Mouse (Mus musculus): Measurements from ENCODE around the gene Zfp65. TPM values are rescaled to one million over a fixed set of nuclear protein-coding genes. Genes with fewer than 3 reads are reported as not detected.

The Zfp65 gene
- 19.5 TPM for polyA plus RNA-seq (2014; fragmentation: Illumina TruSeq; extraction: RNeasy Lipid Tissue Mini Kit (QIAGEN cat#74804); ENCODE audit: low read depth, low replicate concordance)

DNA sequence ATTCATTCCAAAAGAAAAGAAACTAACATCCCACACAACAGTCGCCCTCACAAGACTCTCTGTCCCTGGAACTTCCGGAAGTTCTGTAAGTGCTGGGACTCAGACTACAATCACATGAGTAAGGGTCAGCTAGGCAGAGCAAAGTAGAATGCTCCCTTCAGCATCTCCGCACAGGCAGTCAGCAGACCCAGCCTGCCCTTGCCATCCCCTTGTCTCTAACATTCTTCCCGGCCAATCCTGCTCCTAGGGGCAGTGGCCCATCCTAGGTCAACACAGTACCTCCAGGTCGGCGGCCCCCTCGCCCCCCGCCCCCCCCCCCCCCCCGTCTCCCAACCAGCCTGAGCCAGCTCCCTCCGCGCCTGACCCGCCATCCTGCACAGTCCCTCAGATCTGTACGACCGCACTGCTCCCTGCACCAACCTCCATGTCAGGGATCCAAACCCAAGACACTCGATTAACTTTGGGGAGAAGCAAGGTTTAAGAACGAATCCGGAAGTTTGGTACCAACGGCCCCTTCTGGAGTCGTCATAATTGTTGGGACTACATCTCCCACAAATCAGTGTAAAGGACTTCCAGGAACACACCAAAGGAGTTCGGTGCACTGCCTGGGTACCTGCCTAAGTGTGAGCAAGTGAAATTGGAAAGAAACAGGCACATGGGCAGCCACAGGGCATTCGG, at the start of gene Zfp65:
Gene Zfp65 (minus strand): TSS at position 533 of the 678 bp plus-strand sequence.

DNA sequence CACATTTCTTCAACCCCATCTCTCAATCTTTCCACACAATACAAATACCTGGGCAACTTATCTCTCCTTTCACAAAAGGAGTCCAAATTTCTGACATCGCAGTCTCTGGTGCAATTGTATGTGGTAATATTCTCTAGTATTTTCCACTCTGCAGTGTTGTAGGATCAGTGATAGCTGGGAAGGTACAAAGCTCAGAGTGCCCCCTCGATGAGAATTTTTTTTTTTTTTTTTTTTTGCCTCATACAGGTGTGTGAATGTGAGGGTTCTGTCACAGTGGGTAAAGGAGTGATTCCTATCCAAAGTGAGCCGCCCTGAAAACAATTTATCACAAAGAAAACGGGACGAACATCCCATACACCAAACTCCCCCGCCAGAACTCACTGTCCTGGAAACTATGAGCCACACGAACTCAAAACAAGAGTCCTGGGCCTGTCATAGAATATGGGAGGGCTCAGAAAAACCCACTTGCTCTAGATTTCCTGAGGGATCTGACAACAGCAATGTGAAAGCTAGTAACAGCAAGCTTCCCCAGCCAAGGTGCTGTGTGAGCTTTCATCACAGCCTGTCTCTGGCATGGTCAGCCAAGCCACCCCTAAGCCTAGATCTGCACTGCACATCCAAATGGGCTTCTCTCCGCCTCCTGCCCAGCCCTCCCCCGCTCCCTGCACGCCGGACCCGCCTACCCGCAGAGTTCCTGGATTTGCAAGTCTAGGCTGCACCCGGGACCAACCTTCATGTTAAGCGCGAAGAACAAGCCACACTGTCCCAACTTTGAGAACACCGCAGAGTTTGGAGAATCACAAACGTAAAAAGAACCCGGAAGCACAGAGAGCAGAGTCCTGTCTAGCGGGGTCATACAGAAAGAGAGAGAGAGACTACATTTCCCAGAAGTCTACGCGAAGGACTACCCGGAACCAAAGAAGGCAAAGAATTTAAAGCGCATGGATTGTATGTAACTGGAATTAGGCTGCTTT, 25.6 kb upstream of the Zfp65 start, which contains the start of gene Zfp85:
Gene Zfp85 (minus strand): TSS at position 896 of the 974 bp plus-strand sequence.

DNA sequence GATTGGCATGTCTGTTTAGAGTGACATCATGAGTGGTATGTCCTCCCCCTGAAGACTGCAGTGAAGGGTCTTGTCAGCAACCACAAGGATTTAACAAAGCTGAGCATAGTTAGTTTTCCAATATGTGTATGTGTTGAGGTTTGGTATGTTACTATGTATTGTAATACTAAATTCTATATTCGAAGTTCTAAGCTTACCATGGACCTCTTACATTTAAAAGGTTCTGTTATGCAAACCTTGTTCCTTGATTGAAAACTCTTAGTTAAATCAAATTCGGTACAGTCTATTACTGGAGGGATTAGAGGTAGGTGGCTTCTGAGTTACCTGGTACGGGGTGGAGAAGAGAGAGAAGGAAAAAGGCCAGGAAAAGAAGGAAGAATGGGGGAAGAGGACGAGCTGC, 42.0 kb downstream of the Zfp65 start, which contains the start of gene Zfp738:
Gene Zfp738 (minus strand): TSS at position 101 of the 400 bp plus-strand sequence.

Other genes with a start within 250 kb of the Zfp65 start
- 4.4 TPM for gene Zfp874b, start 244.9 kb downstream of the Zfp65 start, polyA plus RNA-seq (2014; fragmentation: Illumina TruSeq; extraction: RNeasy Lipid Tissue Mini Kit (QIAGEN cat#74804); ENCODE audit: low read depth, low replicate concordance)
- gene Zfp58, start 228.6 kb downstream of the Zfp65 start, polyA plus RNA-seq (2014; fragmentation: Illumina TruSeq; extraction: RNeasy Lipid Tissue Mini Kit (QIAGEN cat#74804); ENCODE audit: low read depth, low replicate concordance): 52.5 TPM
- gene Gm26965, start 203.0 kb downstream of the Zfp65 start, polyA plus RNA-seq (2014; fragmentation: Illumina TruSeq; extraction: RNeasy Lipid Tissue Mini Kit (QIAGEN cat#74804); ENCODE audit: low read depth, low replicate concordance): not detected
- gene Zfp87, start 203.0 kb downstream of the Zfp65 start, polyA plus RNA-seq (2014; fragmentation: Illumina TruSeq; extraction: RNeasy Lipid Tissue Mini Kit (QIAGEN cat#74804); ENCODE audit: low read depth, low replicate concordance): 31.5 TPM
- gene Zfp748, start 175.3 kb downstream of the Zfp65 start, polyA plus RNA-seq (2014; fragmentation: Illumina TruSeq; extraction: RNeasy Lipid Tissue Mini Kit (QIAGEN cat#74804); ENCODE audit: low read depth, low replicate concordance): 32.6 TPM
- gene Zfp729b, start 119.5 kb downstream of the Zfp65 start, polyA plus RNA-seq (2014; fragmentation: Illumina TruSeq; extraction: RNeasy Lipid Tissue Mini Kit (QIAGEN cat#74804); ENCODE audit: low read depth, low replicate concordance): 11.3 TPM
- gene Gm49345, start 91.4 kb downstream of the Zfp65 start, polyA plus RNA-seq (2014; fragmentation: Illumina TruSeq; extraction: RNeasy Lipid Tissue Mini Kit (QIAGEN cat#74804); ENCODE audit: low read depth, low replicate concordance): not detected
- 4.5 TPM for gene Zfp729a, start 91.4 kb downstream of the Zfp65 start, polyA plus RNA-seq (2014; fragmentation: Illumina TruSeq; extraction: RNeasy Lipid Tissue Mini Kit (QIAGEN cat#74804); ENCODE audit: low read depth, low replicate concordance)
- 11.4 TPM for gene Zfp738, start 42.1 kb downstream of the Zfp65 start, polyA plus RNA-seq (2014; fragmentation: Illumina TruSeq; extraction: RNeasy Lipid Tissue Mini Kit (QIAGEN cat#74804); ENCODE audit: low read depth, low replicate concordance)
- gene Zfp85, start 26.1 kb upstream of the Zfp65 start, polyA plus RNA-seq (2014; fragmentation: Illumina TruSeq; extraction: RNeasy Lipid Tissue Mini Kit (QIAGEN cat#74804); ENCODE audit: low read depth, low replicate concordance): 9.0 TPM
- 1.4 TPM for gene Zfp493, start 50.5 kb upstream of the Zfp65 start, polyA plus RNA-seq (2014; fragmentation: Illumina TruSeq; extraction: RNeasy Lipid Tissue Mini Kit (QIAGEN cat#74804); ENCODE audit: low read depth, low replicate concordance)
- 8.8 TPM for gene Zfp273, start 84.6 kb upstream of the Zfp65 start, polyA plus RNA-seq (2014; fragmentation: Illumina TruSeq; extraction: RNeasy Lipid Tissue Mini Kit (QIAGEN cat#74804); ENCODE audit: low read depth, low replicate concordance)
- gene Gm10037, start 101.9 kb upstream of the Zfp65 start, polyA plus RNA-seq (2014; fragmentation: Illumina TruSeq; extraction: RNeasy Lipid Tissue Mini Kit (QIAGEN cat#74804); ENCODE audit: low read depth, low replicate concordance): 10.7 TPM
- gene BC048507, start 134.2 kb upstream of the Zfp65 start, polyA plus RNA-seq (2014; fragmentation: Illumina TruSeq; extraction: RNeasy Lipid Tissue Mini Kit (QIAGEN cat#74804); ENCODE audit: low read depth, low replicate concordance): 37.1 TPM

All from testis, adult 10 weeks (tissue).